Mouse (Mus musculus) lung, postnatal 0 days (tissue): Measurements from ENCODE around the gene Capn10.

ENCODE experiments used
- CTCF ChIP-seq: IDR thresholded peaks from 2 replicates; pipeline ENCODE4 v1.5.1; 2016; ENCODE audit warnings: antibody characterized with exemption, mild to moderate bottlenecking
- EP300 ChIP-seq: IDR thresholded peaks from 2 replicates; pipeline ENCODE4 v1.6.1; 2016; ENCODE audit warnings: antibody characterized with exemption, mild to moderate bottlenecking, control low read depth

- TF ChIP-seq CTCF (no peak), EP300 (no peak)
Measured at GRCm38 (mm10) chr1:92971879-92972795, 38.0 kb downstream of the Capn10 start.
